Mouse (Mus musculus) megakaryocyte, embryonic 14.5 days (primary cell): ENCODE measurements around the gene Cdipt. TPM values are rescaled to one million over a fixed set of nuclear protein-coding genes. Genes with fewer than 3 reads are reported as not detected.
A peak's percentile ranks its signal among the peaks of the same experiment; 100 is the strongest.

Experiments
- H3K27me3 ChIP-seq: replicated peaks from 2 replicates; pipeline ENCODE3; 2012; ENCODE audit warnings: inconsistent platforms
- H3K36me3 ChIP-seq: replicated peaks from 2 replicates; pipeline ENCODE3; 2012; ENCODE audit warnings: low read length, inconsistent platforms, mixed read lengths
- H3K4me1 ChIP-seq: 2 replicates; pipeline ENCODE4 v1.6.1; 2012; ENCODE audit warnings: inconsistent platforms
- H3K4me3 ChIP-seq: replicated peaks from 2 replicates; pipeline ENCODE3; 2012; ENCODE audit warnings: moderate library complexity, mild to moderate bottlenecking, inconsistent platforms
- H3K9me3 ChIP-seq: 2 replicates; pipeline ENCODE4 v1.6.1; 2012; ENCODE audit warnings: inconsistent platforms
- FLI1 ChIP-seq: IDR thresholded peaks from 2 replicates; pipeline ENCODE4 v1.6.1; 2012; ENCODE audit warnings: low read length, inconsistent platforms, mixed read lengths
- GATA1 ChIP-seq: IDR thresholded peaks from 3 replicates; pipeline ENCODE4 v1.6.1; 2012; ENCODE audit warnings: mixed read lengths, low read length, inconsistent platforms, borderline replicate concordance
- polyA plus RNA-seq: library from polyadenylated mRNA; stranded (reverse); fragments of >175 nt; gene quantifications from 2 replicates; pipeline ENCODE4 v1.2.3, GENCODE M21; 2012; ENCODE audit warnings: low replicate concordance; ENCODE audit not compliant: insufficient read depth

Cdipt gene
- polyA plus RNA-seq, 1 experiment = 211 TPM

DNA sequence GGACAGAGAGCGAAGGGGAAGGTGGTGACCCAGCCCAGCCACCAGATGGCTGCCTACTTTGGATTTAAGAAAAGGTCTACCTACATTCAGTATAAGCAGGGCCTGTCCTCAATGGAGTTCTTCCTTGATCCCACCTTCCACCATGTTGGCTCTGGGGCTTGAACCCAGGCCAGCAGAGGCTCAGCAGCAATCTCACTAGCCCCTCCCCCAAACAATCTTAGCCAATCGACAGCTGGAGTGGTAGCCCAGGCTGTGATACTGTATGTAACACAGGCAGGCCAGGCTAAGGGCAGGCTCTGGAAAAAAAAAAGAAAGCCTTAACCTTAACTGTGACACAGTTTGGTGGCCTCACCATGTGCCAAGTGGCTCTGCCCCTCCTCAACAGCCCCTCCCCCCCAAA is 36.0 kb downstream of the Cdipt start:
- TF ChIP-seq GATA1 (no peak), FLI1 (no peak)
- Histone ChIP-seq H3K9me3 (no peaks in the 10 kb centered on the region), H3K4me3 (peak overlapping the region; percentile 56), H3K27me3 (no peaks in the 10 kb centered on the region), H3K4me1 (peaks cover 91% of the 10 kb centered on the region), H3K36me3 (peaks cover 59% of the 10 kb centered on the region)

DNA sequence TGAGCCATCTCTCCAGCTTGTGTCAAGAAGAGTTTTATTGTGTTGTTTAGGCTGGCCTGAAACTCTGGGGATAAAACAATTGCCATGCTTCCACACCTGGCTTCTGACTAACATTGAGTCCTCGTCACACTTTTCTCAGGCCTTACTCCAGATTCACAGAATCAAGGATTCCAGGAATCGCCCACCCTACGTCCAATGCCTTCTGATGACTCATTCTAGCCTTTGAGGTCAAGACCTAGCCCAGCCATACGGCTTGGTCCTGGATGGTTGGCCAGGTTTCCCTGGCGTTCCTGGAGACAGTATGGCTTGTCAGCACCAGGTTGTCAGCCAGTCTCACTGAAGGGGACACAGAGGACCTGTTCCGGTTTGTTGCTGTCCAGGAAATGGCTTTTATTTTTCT is 36.7 kb downstream of the Cdipt start:
- peaks cover 57% of the 10 kb centered on the region for H3K36me3 ChIP-seq
- no peaks in the 10 kb centered on the region for H3K9me3 ChIP-seq
- peaks cover 86% of the 10 kb centered on the region for H3K4me1 ChIP-seq
- no peak for TF ChIP-seq GATA1
- no peak for TF ChIP-seq FLI1
- H3K4me3 ChIP-seq = no peak overlapping the region
- no peaks in the 10 kb centered on the region for H3K27me3 ChIP-seq

DNA sequence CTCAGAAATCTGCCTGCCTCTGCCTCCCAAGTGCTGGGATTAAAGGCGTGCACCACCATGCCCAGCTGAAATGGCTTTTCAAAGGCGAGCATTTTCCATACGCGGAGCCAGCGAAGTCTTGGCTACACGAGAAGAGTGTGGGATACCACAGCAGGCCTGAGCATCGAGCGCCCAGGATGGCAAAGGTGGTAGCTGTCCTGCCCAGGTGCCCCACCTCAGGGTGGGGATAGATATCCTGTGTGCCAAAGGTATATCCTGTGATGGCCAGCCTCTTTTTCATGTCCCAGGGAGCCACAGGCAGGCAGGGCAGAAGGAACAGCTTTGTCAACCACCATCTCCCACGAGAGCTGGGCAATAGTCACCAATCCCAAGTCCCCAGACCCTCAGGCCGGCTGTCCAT is 37.1 kb downstream of the Cdipt start:
- H3K4me1 ChIP-seq = peaks cover 86% of the 10 kb centered on the region
- peak overlapping the region; percentile 96 for H3K4me3 ChIP-seq
- no peaks in the 10 kb centered on the region for H3K27me3 ChIP-seq
- TF ChIP-seq FLI1 = no peak
- TF ChIP-seq GATA1 = no peak
- H3K9me3 ChIP-seq = no peaks in the 10 kb centered on the region
- peaks cover 54% of the 10 kb centered on the region for H3K36me3 ChIP-seq

DNA sequence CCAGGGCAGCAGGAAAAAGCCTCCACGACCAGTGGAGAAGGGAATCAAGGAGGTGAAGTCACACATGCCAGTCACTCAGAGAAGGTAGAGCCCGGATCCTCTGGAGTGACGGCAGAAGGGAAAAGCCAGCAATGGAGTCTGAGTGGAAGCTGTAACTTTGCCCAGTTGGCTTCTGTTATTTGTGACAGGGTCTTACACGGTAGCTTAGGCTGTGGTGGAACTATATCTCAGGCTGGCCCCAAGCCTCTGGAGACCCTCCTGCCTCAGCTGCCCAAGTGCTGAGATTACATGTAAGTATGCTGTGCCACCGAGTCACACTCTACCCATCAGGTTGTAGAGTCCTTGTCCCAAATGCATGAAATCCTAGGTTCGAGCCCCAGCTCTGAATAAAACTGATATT is 37.7 kb downstream of the Cdipt start:
- Histone ChIP-seq H3K9me3 (no peaks in the 10 kb centered on the region), H3K27me3 (no peaks in the 10 kb centered on the region), H3K4me1 (peaks cover 86% of the 10 kb centered on the region), H3K4me3 (peak overlapping the region; percentile 96), H3K36me3 (peaks cover 54% of the 10 kb centered on the region)
- TF ChIP-seq GATA1 (no peak), FLI1 (no peak)

- Histone ChIP-seq H3K36me3 (peaks cover 53% of the 10 kb centered on the region), H3K4me1 (peaks cover 85% of the 10 kb centered on the region), H3K9me3 (no peaks in the 10 kb centered on the region), H3K27me3 (no peaks in the 10 kb centered on the region), H3K4me3 (peak within 1 kb of the TSS; percentile 96)
- TF ChIP-seq FLI1 = no peak
- TF ChIP-seq GATA1 = no peak
These were observed 38.6 kb downstream of the Cdipt start, which contains the start of gene Mvp for GRCm38 (mm10) chr7:127014320-127014719. Mvp (minus strand) TSS chr7:127014621.

GRCm38 (mm10) chr7:127014993-127015392 is 39.3 kb downstream of the Cdipt start:
- no peaks in the 10 kb centered on the region for H3K27me3 ChIP-seq
- no peak for TF ChIP-seq FLI1
- peaks cover 79% of the 10 kb centered on the region for H3K4me1 ChIP-seq
- H3K4me3 ChIP-seq = peak overlapping the region; percentile 96
- no peaks in the 10 kb centered on the region for H3K9me3 ChIP-seq
- peaks cover 50% of the 10 kb centered on the region for H3K36me3 ChIP-seq

DNA sequence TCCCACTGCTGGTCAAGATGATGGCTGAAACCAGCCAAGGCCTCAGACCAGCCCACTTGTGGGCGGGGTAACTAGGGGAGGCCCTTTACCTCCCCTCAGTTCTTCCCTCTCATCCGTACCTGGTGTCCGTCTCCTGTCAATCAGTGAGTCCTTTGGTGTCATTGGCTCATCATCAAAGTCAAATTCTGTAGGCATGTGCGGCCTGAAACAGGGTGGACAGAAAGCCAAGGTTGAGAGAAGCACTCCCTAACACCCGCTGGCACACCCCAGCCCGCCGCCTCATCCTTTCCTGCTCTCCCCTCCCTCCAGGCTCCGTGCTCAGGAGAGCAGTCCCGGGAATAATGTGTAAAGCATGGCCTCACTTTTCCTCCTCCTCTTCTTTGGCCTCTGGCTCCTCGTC is 40.4 kb downstream of the Cdipt start:
- no peak for TF ChIP-seq FLI1
- TF ChIP-seq GATA1 = no peak
- Histone ChIP-seq H3K4me1 (peaks cover 79% of the 10 kb centered on the region), H3K36me3 (peaks cover 46% of the 10 kb centered on the region), H3K4me3 (peak overlapping the region; percentile 96), H3K27me3 (no peaks in the 10 kb centered on the region), H3K9me3 (no peaks in the 10 kb centered on the region)

GRCm38 (mm10) chr7:127016481-127016485 is 40.6 kb downstream of the Cdipt start, which contains the start of gene Pagr1b:
Pagr1b (minus strand) TSS chr7:127016484.
- Histone ChIP-seq H3K36me3 (peaks cover 45% of the 10 kb centered on the region), H3K9me3 (no peaks in the 10 kb centered on the region), H3K27me3 (no peaks in the 10 kb centered on the region), H3K4me1 (peaks cover 79% of the 10 kb centered on the region), H3K4me3 (peak within 1 kb of the TSS; percentile 96)
- no peak for TF ChIP-seq FLI1
- TF ChIP-seq GATA1 = no peak

GRCm38 (mm10) chr7:127016486-127016938 is 40.8 kb downstream of the Cdipt start:
- no peak for TF ChIP-seq GATA1
- TF ChIP-seq FLI1 = peak; percentile 41; the same call in 1 of the 2 replicates
- Histone ChIP-seq H3K27me3 (no peaks in the 10 kb centered on the region), H3K36me3 (peaks cover 45% of the 10 kb centered on the region), H3K9me3 (no peaks in the 10 kb centered on the region), H3K4me1 (peaks cover 79% of the 10 kb centered on the region), H3K4me3 (peak overlapping the region; percentile 96)

DNA sequence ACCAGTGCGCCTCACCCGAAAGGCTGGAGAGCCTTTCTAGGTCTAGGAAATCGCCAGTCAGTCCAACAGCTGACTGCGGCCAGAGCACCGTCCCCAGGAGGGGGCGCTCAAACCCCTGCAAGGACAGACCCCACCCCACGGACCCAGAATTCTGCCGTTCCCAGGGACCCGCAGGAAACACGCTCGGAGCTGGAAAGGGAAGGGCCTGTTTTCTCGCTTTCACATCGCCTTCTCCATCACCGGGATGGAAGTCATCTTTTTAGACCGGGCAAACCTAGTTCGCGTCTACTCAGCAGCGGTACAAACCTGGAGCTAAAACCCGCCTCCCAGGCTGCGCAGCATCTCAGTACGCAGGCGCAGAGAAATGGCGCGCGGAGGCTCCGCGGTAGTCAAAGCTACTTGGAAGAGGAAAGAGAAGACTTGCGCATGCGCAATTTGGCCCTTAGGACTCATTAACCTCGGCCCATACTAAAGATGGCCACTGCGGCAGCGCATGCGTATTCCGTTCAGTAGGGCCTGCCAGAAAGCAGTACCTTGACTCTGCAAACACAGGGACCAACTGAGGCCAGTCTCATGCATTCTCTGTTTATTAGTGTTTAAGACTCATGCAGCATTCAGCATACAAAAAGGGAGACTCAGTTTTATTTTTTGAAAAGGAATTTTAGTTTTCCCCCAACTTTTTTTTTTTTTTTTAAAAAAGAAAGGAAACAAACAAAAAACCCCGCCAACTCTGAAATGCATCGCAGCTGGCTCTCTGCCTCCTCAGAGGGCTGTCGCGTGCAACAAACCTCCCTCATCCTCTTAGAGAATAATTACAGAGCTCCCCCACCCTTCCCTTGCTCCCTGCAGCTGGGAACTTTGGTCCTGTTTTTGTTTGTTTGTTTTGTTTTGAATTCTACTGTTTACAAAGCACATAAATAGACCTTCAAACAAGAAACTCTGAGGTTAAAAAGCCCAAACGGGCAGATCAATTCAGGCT is 41.5 kb downstream of the Cdipt start, which contains the start of gene Pagr1a:
Gene Pagr1a, minus strand, starts transcription at position 382 of the 979 bp plus-strand sequence.
- Histone ChIP-seq H3K4me1 (peaks cover 79% of the 10 kb centered on the region), H3K4me3 (peak within 1 kb of the TSS; percentile 96), H3K27me3 (no peaks in the 10 kb centered on the region), H3K36me3 (peaks cover 46% of the 10 kb centered on the region), H3K9me3 (no peaks in the 10 kb centered on the region)
- TF ChIP-seq GATA1 = no peak

- no peaks in the 10 kb centered on the region for H3K9me3 ChIP-seq
- peaks cover 79% of the 10 kb centered on the region for H3K4me1 ChIP-seq
- H3K36me3 ChIP-seq = peaks cover 46% of the 10 kb centered on the region
These were observed 42.2 kb downstream of the Cdipt start for GRCm38 (mm10) chr7:127017950-127018345.

More at GRCm38 (mm10) chr7:127017950-127018345, 42.2 kb downstream of the Cdipt start:
- H3K27me3 ChIP-seq = no peaks in the 10 kb centered on the region
- TF ChIP-seq GATA1 = no peak
- no peak for TF ChIP-seq FLI1
- H3K4me3 ChIP-seq = no peak overlapping the region
